Mouse (Mus musculus): ENCODE results near the gene Gars.

GRCm38 (mm10) chr6:55043206-55043605 lies 5.4 kb downstream of the Gars start:
- no peak for TF ChIP-seq GATA1 (IDR thresholded peaks at IDR 0.05; ENCODE audit: low read length)
- TF ChIP-seq TAL1 (IDR thresholded peaks at IDR 0.05; ENCODE audit: low read length) = no peak
